In genomic region chr11:55033040-55033660, GRCm38 (mm10) we compare ENCODE assay signal across 8 mouse cellular contexts. TPM values are rescaled to one million over a fixed set of nuclear protein-coding genes. Genes with fewer than 3 reads are reported as not detected.
A peak's percentile ranks its signal among the peaks of the same experiment; 100 is the strongest.
DNase-seq lines count a peak whose midpoint lies in the region; ATAC-seq and TF ChIP-seq lines count a peak whose summit lies in the region.

Gene Anxa6, minus strand, starts transcription at chr11:55033445.

- peak within 1 kb of the TSS; percentile 77 for H3K9ac ChIP-seq in CH12.LX (ENCODE audit: insufficient read depth, low read depth)
- H3K9ac ChIP-seq in heart, embryonic 14.5 days (ENCODE audit: low read length): peak within 1 kb of the TSS; percentile 91
- peak within 1 kb of the TSS; percentile 65 for H3K9ac ChIP-seq in liver, postnatal 0 days (replicated peaks)
- H3K9ac ChIP-seq in neural tube, embryonic 13.5 days: peak within 1 kb of the TSS; percentile 76

- peak; percentile 88 for DNase-seq in CH12.LX (ENCODE audit: extremely low read depth)
- DNase-seq in c-Kit-negative CD71-positive TER-119-positive erythroid progenitor cells, embryonic 14.5 days (ENCODE audit: low read depth, low spot score): peak; percentile 16
- peak; percentile 56 for DNase-seq in fibroblast of lung, adult 2 months (ENCODE audit: low read depth)
- peak; percentile 90 for DNase-seq in kidney, postnatal 14 days
- DNase-seq in liver, postnatal 0 days: peak; percentile 87
- peak; percentile 40 for DNase-seq in telencephalon, adult 2 months (ENCODE audit: low read depth, low spot score)

- dilution Hi-C loops in CH12.LX (cut with MboI; ENCODE audit: extremely low pct_ligation_motif_present, extremely low pct_unique_long_range_greater_than_20kb, low sequenced_read_pairs): no loop called here

- no peak for TF ChIP-seq EP300 in CH12.LX (IDR thresholded peaks at IDR 0.05; ENCODE audit: low read length)
- TF ChIP-seq EP300 in liver, postnatal 0 days (IDR thresholded peaks at IDR 0.05; ENCODE audit: low read depth): no peak

- peaks cover 0 to 8% of the 10 kb centered on the region in 2 experiments for H3K36me3 ChIP-seq in CH12.LX (replicated peaks in 1 of 2; ENCODE audit: control insufficient read depth in 1 of 2, insufficient read depth in 1 of 2, low read length in 1 of 2)
- peaks cover 17% of the 10 kb centered on the region; the same call in 1 of the 2 replicates for H3K36me3 ChIP-seq in heart, embryonic 14.5 days (ENCODE audit: control insufficient read depth, insufficient read depth, low read length)
- no peaks in the 10 kb centered on the region for H3K36me3 ChIP-seq in liver, postnatal 0 days (replicated peaks; ENCODE audit: insufficient read depth, low read length)
- H3K36me3 ChIP-seq in neural tube, embryonic 13.5 days: no peaks in the 10 kb centered on the region

- peaks cover 31% of the 10 kb centered on the region for H3K79me2 ChIP-seq in CH12.LX (replicated peaks; ENCODE audit: control insufficient read depth, extremely low read depth, insufficient read depth, poor library complexity, severe bottlenecking)

- TF ChIP-seq POLR2A in CH12.LX (IDR thresholded peaks at IDR 0.05; ENCODE audit: low read depth, low read length): peak; percentile 84

- H3K4me1 ChIP-seq in CH12.LX (ENCODE audit: control insufficient read depth in 1 of 2, insufficient read depth in 2 of 2): peaks cover 23 to 63% of the 10 kb centered on the region in 2 experiments
- H3K4me1 ChIP-seq in heart, embryonic 14.5 days (ENCODE audit: control insufficient read depth in 2 of 2, insufficient read depth in 2 of 2, low read length in 2 of 2): peaks cover 21 to 37% of the 10 kb centered on the region in 2 experiments
- H3K4me1 ChIP-seq in liver, postnatal 0 days (ENCODE audit: insufficient read depth): peaks cover 33% of the 10 kb centered on the region
- peaks cover 42% of the 10 kb centered on the region for H3K4me1 ChIP-seq in neural tube, embryonic 13.5 days (replicated peaks)

- ATAC-seq in heart, embryonic 14.5 days (ENCODE audit: insufficient number of reproducible peaks, insufficient read depth, low FRiP score, low read depth): peak; percentile 92
- ATAC-seq in liver, postnatal 0 days: peak; percentile 93
- peak; percentile 89 for ATAC-seq in neural tube, embryonic 13.5 days (ENCODE audit: low read depth)

- in situ Hi-C loops in CH12.LX (cut with MboI; ENCODE audit: low pct_ligation_motif_present, low pct_unique_long_range_greater_than_20kb, low sequenced_read_pairs): no loop called here

- peak within 1 kb of the TSS; percentile 97 for H3K4me2 ChIP-seq in CH12.LX (ENCODE audit: insufficient read depth, low read depth, poor library complexity, severe bottlenecking)
- peak within 1 kb of the TSS; percentile 95 for H3K4me2 ChIP-seq in heart, embryonic 14.5 days (ENCODE audit: low read length)
- H3K4me2 ChIP-seq in liver, postnatal 0 days (ENCODE audit: low read depth, low read length): peak within 1 kb of the TSS; percentile 91
- peak within 1 kb of the TSS; percentile 90 for H3K4me2 ChIP-seq in neural tube, embryonic 13.5 days

- TF ChIP-seq RAD21 in CH12.LX (IDR thresholded peaks at IDR 0.05; ENCODE audit: low read depth, low read length): no peak

- no peaks in the 10 kb centered on the region for H3K27me3 ChIP-seq in CH12.LX (replicated peaks)
- no peaks in the 10 kb centered on the region for H3K27me3 ChIP-seq in heart, embryonic 14.5 days (ENCODE audit: control insufficient read depth, insufficient read depth, low read length)
- no peaks in the 10 kb centered on the region for H3K27me3 ChIP-seq in liver, postnatal 0 days (ENCODE audit: insufficient read depth, low read length)
- peaks cover 29% of the 10 kb centered on the region for H3K27me3 ChIP-seq in neural tube, embryonic 13.5 days

- H3K9me3 ChIP-seq in CH12.LX (replicated peaks; ENCODE audit: low read length): no peaks in the 10 kb centered on the region
- no peaks in the 10 kb centered on the region for H3K9me3 ChIP-seq in heart, embryonic 14.5 days (ENCODE audit: control insufficient read depth, low read length)
- H3K9me3 ChIP-seq in liver, postnatal 0 days (ENCODE audit: low read length): no peaks in the 10 kb centered on the region
- H3K9me3 ChIP-seq in neural tube, embryonic 13.5 days: no peaks in the 10 kb centered on the region

- H3K4me3 ChIP-seq in CH12.LX (replicated peaks in 1 of 3; ENCODE audit: low read depth in 2 of 3, low read length in 2 of 3, poor library complexity in 1 of 3): peak within 1 kb of the TSS; percentile 72 to 86 (median 86)
- H3K4me3 ChIP-seq in heart, embryonic 14.5 days (ENCODE audit: control insufficient read depth in 1 of 2, insufficient read depth in 1 of 2, low read depth in 1 of 2, low read length in 2 of 2): peak within 1 kb of the TSS; percentile 93
- H3K4me3 ChIP-seq in liver, postnatal 0 days (ENCODE audit: low read depth, low read length): peak within 1 kb of the TSS; percentile 60
- peak within 1 kb of the TSS; percentile 56 for H3K4me3 ChIP-seq in neural tube, embryonic 13.5 days

- H3K27ac ChIP-seq in CH12.LX (ENCODE audit: insufficient read depth, low read depth): peak within 1 kb of the TSS; percentile 30; the same call in 1 of the 2 replicates
- H3K27ac ChIP-seq in heart, embryonic 14.5 days (replicated peaks in 1 of 2; ENCODE audit: control insufficient read depth in 1 of 2, insufficient read depth in 1 of 2, low read depth in 2 of 2, low read length in 2 of 2): peak within 1 kb of the TSS; percentile 84 to 87
- peak within 1 kb of the TSS; percentile 68 for H3K27ac ChIP-seq in liver, postnatal 0 days (ENCODE audit: low read depth)
- H3K27ac ChIP-seq in neural tube, embryonic 13.5 days (replicated peaks): 0 out of 2 replicates have a peak within 1 kb of the TSS, but pooled peaks have one; percentile 55

- 0% methylated on average over 41 of the region's 41 CpGs for WGBS in heart, embryonic 14.5 days
- WGBS in liver, postnatal 0 days (ENCODE audit: insufficient replicate concordance): 0% methylated on average over 38 of the region's 41 CpGs
- under 1% methylated on average over 41 of the region's 41 CpGs for WGBS in neural tube, embryonic 13.5 days

- peak in 1 of 2 experiments; percentile 12; a peak in 1 of 4 replicates for TF ChIP-seq CTCF in CH12.LX (conservative IDR thresholded peaks at IDR 0.05 in 1 of 2, IDR thresholded peaks at IDR 0.05 in 1 of 2; ENCODE audit: low read depth in 2 of 2, low read length in 2 of 2)
- TF ChIP-seq CTCF in liver, postnatal 0 days (IDR thresholded peaks at IDR 0.05; ENCODE audit: low read depth): no peak

TF ChIP-seq in CH12.LX, 34 proteins besides CTCF, POLR2A, EP300 and RAD21 (continues in another document):
- no peak for TF ChIP-seq MAFK (IDR thresholded peaks at IDR 0.05; ENCODE audit: insufficient replicate concordance, low read length)
- 0 out of 2 replicates have a peak, but pooled peaks have one; percentile 74 for TF ChIP-seq MEF2A (IDR thresholded peaks at IDR 0.05; ENCODE audit: borderline replicate concordance, low read depth, low read length)
- peak; percentile 56 for TF ChIP-seq HCFC1 (IDR thresholded peaks at IDR 0.05; ENCODE audit: low read depth, low read length)
- no peak for TF ChIP-seq ZKSCAN1 (IDR thresholded peaks at IDR 0.05; ENCODE audit: borderline replicate concordance, low read depth, low read length)
- peak; percentile 77 for TF ChIP-seq NELFE (IDR thresholded peaks at IDR 0.05; ENCODE audit: low read depth, low read length)
- TF ChIP-seq JUND (conservative IDR thresholded peaks at IDR 0.05; ENCODE audit: low read depth, low read length): no peak
- TF ChIP-seq ZMIZ1 (IDR thresholded peaks at IDR 0.05; ENCODE audit: low read depth, low read length): peak; percentile 89
- peak; percentile 96 for TF ChIP-seq SIN3A (IDR thresholded peaks at IDR 0.05; ENCODE audit: low read length)
- peak; percentile 49; the same call in 1 of the 2 replicates for TF ChIP-seq ELF1 (IDR thresholded peaks at IDR 0.05; ENCODE audit: low read depth, low read length)
- peak; percentile 97 for TF ChIP-seq MAX (IDR thresholded peaks at IDR 0.05; ENCODE audit: low read length)
- peak; percentile 95 for TF ChIP-seq USF2 (conservative IDR thresholded peaks at IDR 0.05; ENCODE audit: low read depth, low read length)
- TF ChIP-seq USF1 (IDR thresholded peaks at IDR 0.05; ENCODE audit: low read depth, low read length): peak; percentile 100
- no peak for TF ChIP-seq ZNF384 (IDR thresholded peaks at IDR 0.05; ENCODE audit: low read depth, low read length)
- TF ChIP-seq CHD1 (IDR thresholded peaks at IDR 0.05; ENCODE audit: low read depth, low read length): peak; percentile 33; the same call in 1 of the 2 replicates
- 0 out of 2 replicates have a peak, but pooled peaks have one; percentile 51 for TF ChIP-seq UBTF (IDR thresholded peaks at IDR 0.05; ENCODE audit: low read depth, low read length)
- peak; percentile 59 for TF ChIP-seq NRF1 (IDR thresholded peaks at IDR 0.05; ENCODE audit: low read depth, low read length)
- peak; percentile 80 for TF ChIP-seq TCF12 (IDR thresholded peaks at IDR 0.05; ENCODE audit: low read depth, low read length)
- no peak for TF ChIP-seq GABPA (IDR thresholded peaks at IDR 0.05; ENCODE audit: insufficient replicate concordance, low read depth, low read length)
- TF ChIP-seq POLR2AphosphoS2 (IDR thresholded peaks at IDR 0.05; ENCODE audit: low read depth, low read length): peak; percentile 50; the same call in 1 of the 2 replicates
- TF ChIP-seq ZC3H11A (IDR thresholded peaks at IDR 0.05; ENCODE audit: low read depth, low read length): no peak
- TF ChIP-seq IRF4 (IDR thresholded peaks at IDR 0.05; ENCODE audit: low read depth, low read length): no peak; the same call in 1 of the 2 replicates
- TF ChIP-seq MXI1 (IDR thresholded peaks at IDR 0.05; ENCODE audit: low read depth, low read length): peak; percentile 91
- TF ChIP-seq MAZ (IDR thresholded peaks at IDR 0.05; ENCODE audit: low read depth, low read length): peak; percentile 94
- no peak for TF ChIP-seq SMC3 (IDR thresholded peaks at IDR 0.05; ENCODE audit: low read depth, low read length)
- no peak for TF ChIP-seq E2F4 (IDR thresholded peaks at IDR 0.05; ENCODE audit: insufficient replicate concordance, low read depth, low read length)
- TF ChIP-seq MYC (IDR thresholded peaks at IDR 0.05; ENCODE audit: low read depth, low read length): no peak
- peak; percentile 61; the same call in 1 of the 2 replicates for TF ChIP-seq RCOR1 (conservative IDR thresholded peaks at IDR 0.05; ENCODE audit: low read depth, low read length)
- TF ChIP-seq JUN (IDR thresholded peaks at IDR 0.05; ENCODE audit: insufficient read depth, low read depth, low read length): no peak

RNA-seq across cellular contexts. Expression of gene Anxa6, which starts in this region (rescaled TPM):
- total RNA-seq in CH12.LX (2012; rRNA removed) (163 and 168 TPM in 2 replicates), CH12.LX (2014; rRNA removed) (115 and 125 TPM in 2 replicates)
- polyA plus RNA-seq in CH12.LX (2012; ENCODE audit: insufficient read length, low read depth): 162 and 163 TPM in 2 replicates
- 369 and 384 TPM in 2 replicates for polyA plus RNA-seq in heart, embryonic 14.5 days (2014; fragmentation: Nextera tagmentation; extraction: Ambion mirVana)
- 47.5 and 47.7 TPM in 2 replicates for polyA plus RNA-seq in liver, postnatal 0 days (2015; fragmentation: Nextera tagmentation; extraction: Ambion mirVana)
- polyA plus RNA-seq in neural tube, embryonic 13.5 days (2015; fragmentation: Nextera tagmentation; extraction: Ambion mirVana): 104 and 106 TPM in 2 replicates

Comparison
In these comparisons a context has a peak if more than half of its experiments do, and no peak if none do; other contexts are left out.
1. Peak in every context shown above with its lines: DNase-seq, ATAC-seq, H3K4me3 ChIP-seq and H3K27ac ChIP-seq.
2. DNase-seq: peak in every context shown above with its lines; median percentile 90 in kidney, postnatal 14 days; 88 in CH12.LX; 87 in liver, postnatal 0 days; 56 in fibroblast of lung, adult 2 months; 40 in telencephalon, adult 2 months; 16 in c-Kit-negative CD71-positive TER-119-positive erythroid progenitor cells, embryonic 14.5 days.
3. H3K27ac ChIP-seq: peak in every context shown above with its lines; median percentile 86 in heart, embryonic 14.5 days; 68 in liver, postnatal 0 days; 55 in neural tube, embryonic 13.5 days; 30 in CH12.LX.